Mouse (Mus musculus): ENCODE measurements around the gene Plekha1.

Plekha1 gene

GRCm38 (mm10) chr7:130865613-130866591, at the start of gene Plekha1:
Plekha1 (plus strand) TSS chr7:130865756.
- peak; percentile 93 for DNase-seq (ENCODE audit: low read depth, low spot score)

- no peak for DNase-seq (ENCODE audit: low read depth, low spot score)
These were observed 49.3 kb upstream of the Plekha1 start for GRCm38 (mm10) chr7:130816243-130816642.

GRCm38 (mm10) chr7:130818813-130819212, 46.7 kb upstream of the Plekha1 start:
- no peak for DNase-seq (ENCODE audit: low read depth, low spot score)

GRCm38 (mm10) chr7:130819624-130820023, 45.9 kb upstream of the Plekha1 start:
- no peak for DNase-seq (ENCODE audit: low read depth, low spot score)

- DNase-seq (ENCODE audit: low read depth, low spot score), result no peak
These were observed 41.6 kb upstream of the Plekha1 start for GRCm38 (mm10) chr7:130823992-130824391.

GRCm38 (mm10) chr7:130826343-130826742, 39.2 kb upstream of the Plekha1 start:
- DNase-seq (ENCODE audit: low read depth, low spot score), result no peak

GRCm38 (mm10) chr7:130827431-130827830, 38.1 kb upstream of the Plekha1 start:
- peak; percentile 72 for DNase-seq (ENCODE audit: low read depth, low spot score)

GRCm38 (mm10) chr7:130827844-130828403, 37.6 kb upstream of the Plekha1 start:
- no peak for DNase-seq (ENCODE audit: low read depth, low spot score)

GRCm38 (mm10) chr7:130828475-130828874, 37.1 kb upstream of the Plekha1 start:
- no peak for DNase-seq (ENCODE audit: low read depth, low spot score)

GRCm38 (mm10) chr7:130831586-130831985, 34.0 kb upstream of the Plekha1 start:
- DNase-seq (ENCODE audit: low read depth, low spot score), result no peak

- peak; percentile 94 for DNase-seq (ENCODE audit: low read depth, low spot score)
These were observed 31.3 kb upstream of the Plekha1 start for GRCm38 (mm10) chr7:130834299-130834698.

GRCm38 (mm10) chr7:130834958-130835861, 30.3 kb upstream of the Plekha1 start:
- peak; percentile 86 for DNase-seq (ENCODE audit: low read depth, low spot score)

GRCm38 (mm10) chr7:130836066-130836465, 29.5 kb upstream of the Plekha1 start:
- DNase-seq (ENCODE audit: low read depth, low spot score), result no peak

- no peak for DNase-seq (ENCODE audit: low read depth, low spot score)
These were observed 27.5 kb upstream of the Plekha1 start for GRCm38 (mm10) chr7:130837941-130838657.

GRCm38 (mm10) chr7:130838658-130839025, 26.9 kb upstream of the Plekha1 start:
- DNase-seq (ENCODE audit: low read depth, low spot score), result no peak

- DNase-seq (ENCODE audit: low read depth, low spot score), result no peak
These were observed 26.0 kb upstream of the Plekha1 start for GRCm38 (mm10) chr7:130839380-130840100.

GRCm38 (mm10) chr7:130847164-130847718, 18.3 kb upstream of the Plekha1 start:
- DNase-seq (ENCODE audit: low read depth, low spot score), result no peak

GRCm38 (mm10) chr7:130854684-130855292, 10.8 kb upstream of the Plekha1 start:
- DNase-seq (ENCODE audit: low read depth, low spot score), result no peak

GRCm38 (mm10) chr7:130855681-130856080, 9.9 kb upstream of the Plekha1 start:
- DNase-seq (ENCODE audit: low read depth, low spot score), result peak; percentile 67

GRCm38 (mm10) chr7:130857973-130858372, 7.6 kb upstream of the Plekha1 start:
- DNase-seq (ENCODE audit: low read depth, low spot score), result no peak
